Mouse (Mus musculus): Measurements from ENCODE around the gene Krt79.

DNA sequence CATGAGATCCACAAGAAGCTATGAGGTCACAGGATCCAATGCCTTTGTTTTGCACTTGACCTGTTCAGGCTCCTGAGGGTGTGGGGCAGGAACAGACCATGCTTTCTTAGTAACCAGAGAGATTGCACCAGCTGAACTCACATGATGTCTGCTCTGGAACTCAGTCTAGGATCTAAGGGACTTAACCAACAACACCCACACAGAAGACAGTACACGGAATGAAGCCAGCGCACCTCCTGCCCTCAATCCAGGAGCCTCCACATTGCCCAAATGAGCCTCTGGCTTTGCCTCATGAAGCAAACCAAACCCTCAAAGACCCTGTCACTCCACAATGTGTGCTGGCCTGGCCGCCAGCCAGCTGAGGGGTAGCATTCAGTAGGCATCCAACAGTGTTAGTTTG is 18.8 kb upstream of the Krt79 start:
- TF ChIP-seq CTCF (IDR thresholded peaks at IDR 0.05; ENCODE audit: low read depth, low read length) (no peak), POLR2A (IDR thresholded peaks at IDR 0.05; ENCODE audit: insufficient read depth, low read length) (no peak)
